Mouse (Mus musculus): ENCODE measurements around the gene Zfp688. TPM values are rescaled to one million over a fixed set of nuclear protein-coding genes. Genes with fewer than 3 reads are reported as not detected.
"Not testable (repeated sequence)": the region's sequence is repeated elsewhere in the genome, so short reads cannot be mapped to it uniquely, and the experiment has no call there.

Zfp688 gene
- polyA plus RNA-seq, 1 experiment from 2014 or later, result 35.7 TPM

- WGBS, result under 1% methylated on average over 45 of the region's 45 CpGs
- ATAC-seq (ENCODE audit: low read depth), result peak; percentile 93
- H3K4me3 ChIP-seq (ENCODE audit: low read depth, low read length), result peak within 1 kb of the TSS; percentile 68
- no peaks in the 10 kb centered on the region for H3K36me3 ChIP-seq (ENCODE audit: control insufficient read depth, insufficient read depth, low read length)
- H3K4me2 ChIP-seq (ENCODE audit: low read depth, low read length), result peak within 1 kb of the TSS; percentile 78
- no peaks in the 10 kb centered on the region for H3K27me3 ChIP-seq (ENCODE audit: control insufficient read depth, insufficient read depth, low read length)
- H3K9ac ChIP-seq (replicated peaks; ENCODE audit: low read depth, low read length), result peak within 1 kb of the TSS; percentile 86
- peaks cover 10% of the 10 kb centered on the region; the same call in 1 of the 2 replicates for H3K4me1 ChIP-seq (ENCODE audit: control insufficient read depth, insufficient read depth, low read length)
- H3K9me3 ChIP-seq (ENCODE audit: control insufficient read depth, low read length), result no peaks in the 10 kb centered on the region
- peak within 1 kb of the TSS; percentile 92 for H3K27ac ChIP-seq (ENCODE audit: low read depth, low read length)
Measured at GRCm38 (mm10) chr7:127393157-127393943, 28.5 kb downstream of the Zfp688 start, which contains the start of gene E430018J23Rik. TSS of gene E430018J23Rik (minus strand) at chr7:127393629.

DNA sequence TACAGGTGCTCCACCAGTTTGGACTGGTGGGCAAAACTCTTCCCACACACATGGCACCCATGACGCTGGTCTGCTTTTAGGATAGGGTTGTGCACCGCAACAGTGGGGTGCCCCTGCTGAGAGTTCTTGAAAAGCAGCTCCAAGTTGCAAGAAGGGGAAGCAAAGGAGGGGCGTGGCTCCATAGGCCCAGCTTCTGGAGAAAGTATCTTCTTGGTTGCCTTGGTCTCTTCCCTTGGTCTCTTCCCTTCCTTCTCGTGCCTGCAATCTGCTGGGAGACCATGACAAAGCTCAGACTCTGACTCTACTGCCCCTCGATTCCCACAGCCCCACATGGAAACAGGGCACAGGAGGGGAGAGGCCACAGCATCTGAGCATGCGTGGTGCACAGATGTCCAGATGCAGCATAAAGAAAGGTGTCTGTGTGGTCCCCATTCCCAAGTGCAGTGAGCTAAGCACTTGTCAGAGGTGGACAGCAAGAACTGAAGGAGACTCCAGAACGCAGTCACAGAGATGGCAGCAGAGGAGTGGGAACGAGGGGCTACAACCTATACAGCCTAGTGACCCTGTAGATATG, 29.5 kb downstream of the Zfp688 start:
- ATAC-seq (ENCODE audit: low read depth), result no peak
- WGBS, result 89% methylated on average over 8 of the region's 8 CpGs
- Histone ChIP-seq H3K4me3 (ENCODE audit: low read depth, low read length) (peak overlapping the region; percentile 68), H3K27me3 (ENCODE audit: control insufficient read depth, insufficient read depth, low read length) (no peaks in the 10 kb centered on the region), H3K27ac (ENCODE audit: low read depth, low read length) (no peak overlapping the region), H3K4me1 (ENCODE audit: control insufficient read depth, insufficient read depth, low read length) (peaks cover 10% of the 10 kb centered on the region; the same call in 1 of the 2 replicates), H3K4me2 (ENCODE audit: low read depth, low read length) (peak overlapping the region; percentile 78), H3K9me3 (ENCODE audit: control insufficient read depth, low read length) (no peaks in the 10 kb centered on the region), H3K36me3 (ENCODE audit: control insufficient read depth, insufficient read depth, low read length) (no peaks in the 10 kb centered on the region), H3K9ac (replicated peaks; ENCODE audit: low read depth, low read length) (no peak overlapping the region)

DNA sequence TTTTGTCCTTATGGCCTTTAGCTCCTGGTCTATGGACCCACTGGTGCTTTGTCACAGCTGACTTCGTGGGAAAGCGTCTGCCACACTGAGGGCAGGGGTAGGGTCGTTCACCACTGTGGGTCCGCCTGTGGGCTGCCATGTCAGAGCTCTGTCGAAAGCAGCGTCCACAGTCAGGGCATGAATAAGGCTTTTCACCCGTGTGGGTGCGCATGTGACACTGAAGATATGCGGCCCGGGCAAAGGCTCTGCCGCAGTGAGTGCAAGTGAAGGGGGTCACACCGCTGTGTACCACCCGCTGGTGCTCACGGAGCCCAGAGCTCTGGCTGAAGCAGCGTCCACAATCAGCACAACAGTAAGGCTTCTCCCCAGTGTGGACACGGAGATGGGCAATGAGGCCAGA, 30.3 kb downstream of the Zfp688 start:
- ATAC-seq (ENCODE audit: low read depth), result no peak
- Histone ChIP-seq H3K27me3 (ENCODE audit: control insufficient read depth, insufficient read depth, low read length) (no peaks in the 10 kb centered on the region), H3K9ac (replicated peaks; ENCODE audit: low read depth, low read length) (no peak overlapping the region), H3K27ac (ENCODE audit: low read depth, low read length) (no peak overlapping the region), H3K9me3 (ENCODE audit: control insufficient read depth, low read length) (no peaks in the 10 kb centered on the region), H3K4me2 (ENCODE audit: low read depth, low read length) (no peak overlapping the region), H3K4me3 (ENCODE audit: low read depth, low read length) (no peak overlapping the region), H3K4me1 (ENCODE audit: control insufficient read depth, insufficient read depth, low read length) (peaks cover 10% of the 10 kb centered on the region; the same call in 1 of the 2 replicates), H3K36me3 (ENCODE audit: control insufficient read depth, insufficient read depth, low read length) (no peaks in the 10 kb centered on the region)
- WGBS, result 95% methylated on average over 16 of the region's 16 CpGs

- no peaks in the 10 kb centered on the region for H3K36me3 ChIP-seq (ENCODE audit: control insufficient read depth, insufficient read depth, low read length)
- peaks cover 10% of the 10 kb centered on the region; the same call in 1 of the 2 replicates for H3K4me1 ChIP-seq (ENCODE audit: control insufficient read depth, insufficient read depth, low read length)
- no peak overlapping the region for H3K27ac ChIP-seq (ENCODE audit: low read depth, low read length)
- ATAC-seq (ENCODE audit: low read depth), result no peak
- H3K4me2 ChIP-seq (ENCODE audit: low read depth, low read length), result no peak overlapping the region
- no peaks in the 10 kb centered on the region for H3K27me3 ChIP-seq (ENCODE audit: control insufficient read depth, insufficient read depth, low read length)
- no peak overlapping the region for H3K4me3 ChIP-seq (ENCODE audit: low read depth, low read length)
- 80% methylated on average over 7 of the region's 7 CpGs for WGBS
- no peaks in the 10 kb centered on the region for H3K9me3 ChIP-seq (ENCODE audit: control insufficient read depth, low read length)
- H3K9ac ChIP-seq (replicated peaks; ENCODE audit: low read depth, low read length), result no peak overlapping the region
Measured at GRCm38 (mm10) chr7:127390306-127390705, 31.6 kb downstream of the Zfp688 start.

GRCm38 (mm10) chr7:127388201-127388600, 33.7 kb downstream of the Zfp688 start:
- H3K27ac ChIP-seq (ENCODE audit: low read depth, low read length), result not testable (repeated sequence)

GRCm38 (mm10) chr7:127386641-127387392, 35.1 kb downstream of the Zfp688 start, which contains the start of gene 9130019O22Rik:
TSS of gene 9130019O22Rik (minus strand) at chr7:127387166.
- no peaks in the 10 kb centered on the region for H3K4me1 ChIP-seq (ENCODE audit: control insufficient read depth, insufficient read depth, low read length)
- no peaks in the 10 kb centered on the region for H3K9me3 ChIP-seq (ENCODE audit: control insufficient read depth, low read length)
- no peaks in the 10 kb centered on the region for H3K27me3 ChIP-seq (ENCODE audit: control insufficient read depth, insufficient read depth, low read length)
- H3K4me2 ChIP-seq (ENCODE audit: low read depth, low read length), result peak within 1 kb of the TSS; percentile 59
- WGBS, result 13% methylated on average over 35 of the region's 38 CpGs
- peak within 1 kb of the TSS; percentile 38 for H3K4me3 ChIP-seq (ENCODE audit: low read depth, low read length)
- no peak within 1 kb of the TSS for H3K27ac ChIP-seq (ENCODE audit: low read depth, low read length)
- H3K36me3 ChIP-seq (ENCODE audit: control insufficient read depth, insufficient read depth, low read length), result no peaks in the 10 kb centered on the region
- H3K9ac ChIP-seq (replicated peaks; ENCODE audit: low read depth, low read length), result peak within 1 kb of the TSS; percentile 55
- peak; percentile 90 for ATAC-seq (ENCODE audit: low read depth)

More at GRCm38 (mm10) chr7:127388201-127388600, 33.7 kb downstream of the Zfp688 start:
- not testable (repeated sequence) for H3K9me3 ChIP-seq (ENCODE audit: control insufficient read depth, low read length); ATAC-seq (ENCODE audit: low read depth); H3K4me2 ChIP-seq (ENCODE audit: low read depth, low read length); H3K36me3 ChIP-seq (ENCODE audit: control insufficient read depth, insufficient read depth, low read length); H3K4me1 ChIP-seq (ENCODE audit: control insufficient read depth, insufficient read depth, low read length); H3K9ac ChIP-seq (replicated peaks; ENCODE audit: low read depth, low read length); H3K4me3 ChIP-seq (ENCODE audit: low read depth, low read length); H3K27me3 ChIP-seq (ENCODE audit: control insufficient read depth, insufficient read depth, low read length)

DNA sequence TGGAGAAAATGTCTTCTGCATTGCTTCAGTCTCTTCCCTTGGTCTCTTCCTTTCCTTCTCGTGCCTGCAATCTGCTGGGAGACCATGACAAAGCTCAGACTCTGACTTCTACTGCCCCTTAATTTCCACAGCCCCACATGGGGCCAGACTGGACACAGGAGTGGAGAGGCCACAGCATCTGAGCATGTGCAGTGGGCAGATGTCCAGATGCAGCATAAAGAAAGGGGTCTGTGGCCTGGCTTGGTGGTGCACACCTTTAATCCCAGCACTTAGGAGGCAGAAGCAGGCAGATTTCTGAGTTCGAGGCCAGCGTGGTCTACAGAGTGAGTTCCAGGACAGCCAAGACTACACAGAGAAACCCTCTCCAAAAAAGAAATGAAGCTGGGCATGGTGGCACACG, 36.3 kb downstream of the Zfp688 start:
- H3K4me2 ChIP-seq (ENCODE audit: low read depth, low read length); H3K27me3 ChIP-seq (ENCODE audit: control insufficient read depth, insufficient read depth, low read length); ATAC-seq (ENCODE audit: low read depth); H3K9ac ChIP-seq (replicated peaks; ENCODE audit: low read depth, low read length); H3K9me3 ChIP-seq (ENCODE audit: control insufficient read depth, low read length); H3K36me3 ChIP-seq (ENCODE audit: control insufficient read depth, insufficient read depth, low read length); H3K27ac ChIP-seq (ENCODE audit: low read depth, low read length); H3K4me3 ChIP-seq (ENCODE audit: low read depth, low read length); H3K4me1 ChIP-seq (ENCODE audit: control insufficient read depth, insufficient read depth, low read length): not testable (repeated sequence)
- 92% methylated on average over 4 of the region's 4 CpGs for WGBS

DNA sequence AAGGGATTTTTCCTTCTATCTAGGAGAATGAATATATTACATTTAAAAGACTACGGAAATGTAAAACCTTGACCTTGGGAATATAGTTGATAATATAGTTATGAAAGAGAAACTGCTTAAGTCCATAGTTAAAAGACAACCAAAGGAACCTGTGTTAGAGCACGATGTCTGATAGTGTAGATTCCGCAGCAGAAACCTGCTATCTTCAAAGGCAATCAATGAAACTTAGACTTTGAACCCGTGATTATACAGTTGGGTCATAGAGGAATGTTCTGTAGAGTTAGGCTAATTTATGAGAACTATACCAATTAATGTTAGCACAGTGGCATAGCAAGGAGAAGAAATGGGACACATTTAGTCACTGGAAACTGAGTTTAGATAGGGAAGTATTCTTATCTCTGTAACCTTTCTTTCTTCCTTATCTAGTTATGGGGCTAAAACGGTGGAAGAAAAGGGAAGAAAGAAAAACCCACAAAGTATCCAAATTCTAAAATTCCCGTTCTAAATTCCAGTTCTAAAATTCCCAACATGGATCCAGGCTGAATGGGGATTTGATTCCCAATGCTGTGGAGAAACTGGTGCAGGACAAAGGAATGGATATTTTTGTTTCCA, 43.5 kb downstream of the Zfp688 start:
- Histone ChIP-seq H3K9me3 (ENCODE audit: control insufficient read depth, low read length) (no peaks in the 10 kb centered on the region), H3K27me3 (ENCODE audit: control insufficient read depth, insufficient read depth, low read length) (no peaks in the 10 kb centered on the region), H3K4me1 (ENCODE audit: control insufficient read depth, insufficient read depth, low read length) (no peaks in the 10 kb centered on the region), H3K36me3 (ENCODE audit: control insufficient read depth, insufficient read depth, low read length) (no peaks in the 10 kb centered on the region), H3K9ac (replicated peaks; ENCODE audit: low read depth, low read length) (no peak overlapping the region), H3K27ac (ENCODE audit: low read depth, low read length) (no peak overlapping the region), H3K4me3 (ENCODE audit: low read depth, low read length) (no peak overlapping the region), H3K4me2 (ENCODE audit: low read depth, low read length) (no peak overlapping the region)
- ATAC-seq (ENCODE audit: low read depth), result no peak
- 83% methylated on average over 6 of the region's 6 CpGs for WGBS

Data from neural tube, embryonic 14.5 days (tissue).